Mouse (Mus musculus) hindbrain, embryonic 11.5 days (tissue): ENCODE results near the gene Ryr2. TPM values are rescaled to one million over a fixed set of nuclear protein-coding genes. Genes with fewer than 3 reads are reported as not detected.
"Not testable (repeated sequence)": the region's sequence is repeated elsewhere in the genome, so short reads cannot be mapped to it uniquely, and the experiment has no call there.

Source experiments
- ATAC-seq: fragments of 200-750 bp; cut with Nextera tagmentation; 2 replicates; pipeline ENCODE4 v1.8.0; 2017; ENCODE audit warnings: mild to moderate bottlenecking, moderate TSS enrichment, moderate library complexity; ENCODE audit not compliant: low FRiP score
- DNase-seq: peaks from one replicate; pipeline ENCODE4 v3.0.0-alpha.2; 2015; ENCODE audit warnings: low spot score
- H3K27ac ChIP-seq: fragments of 300-500 bp; sonication (generic); 2 replicates; pipeline ENCODE4 v1.5.1; 2014; ENCODE audit warnings: mild to moderate bottlenecking, low read depth, low read length
- H3K27me3 ChIP-seq: fragments of 300-500 bp; sonication (generic); 2 replicates; pipeline ENCODE4 v1.6.1; 2014; ENCODE audit warnings: mild to moderate bottlenecking, low read length, moderate library complexity, mixed read lengths; ENCODE audit not compliant: control insufficient read depth, insufficient read depth
- H3K36me3 ChIP-seq: fragments of 300-500 bp; sonication (generic); 2 replicates; pipeline ENCODE4 v1.6.1; 2014; ENCODE audit warnings: mild to moderate bottlenecking, low read length, moderate library complexity, mixed read lengths; ENCODE audit not compliant: control insufficient read depth, insufficient read depth
- H3K4me1 ChIP-seq: fragments of 300-500 bp; sonication (generic); replicated peaks from 2 replicates; pipeline ENCODE4 v1.6.1; 2014; ENCODE audit warnings: low read length, mixed read lengths; ENCODE audit not compliant: control insufficient read depth, insufficient read depth
- H3K4me2 ChIP-seq: fragments of 300-500 bp; sonication (generic); replicated peaks from 2 replicates; pipeline ENCODE4 v1.6.1; 2014; ENCODE audit warnings: mild to moderate bottlenecking, low read depth, low read length
- H3K4me3 ChIP-seq: fragments of 300-500 bp; sonication (generic); 2 replicates; pipeline ENCODE4 v1.5.1; 2014; ENCODE audit warnings: low read depth, low read length
- H3K9ac ChIP-seq: fragments of 300-500 bp; sonication (generic); 2 replicates; pipeline ENCODE4 v1.6.1; 2014; ENCODE audit warnings: low read depth, low read length
- H3K9me3 ChIP-seq: fragments of 300-500 bp; sonication (generic); 2 replicates; pipeline ENCODE4 v1.6.1; 2016; ENCODE audit warnings: low read length; ENCODE audit not compliant: control insufficient read depth
- WGBS: fragments of 180-500 bp; shearing (Covaris S2); extraction: QIAGEN DNeasy Blood & Tissue Kit; methylation state at CpG from one replicate; pipeline ENCODE4 v1.1.7; 2014; 5-methylcytosine and 5-hydroxymethylcytosine counted together
- polyA plus RNA-seq: library from polyadenylated mRNA; unstranded; fragments of >200 nt; fragmentation: Nextera tagmentation; extraction: Ambion mirVana; gene quantifications from 2 replicates; pipeline ENCODE4 v1.2.1, GENCODE M21; 2014

Ryr2 gene
- 0.39 and 1.5 TPM in 2 replicates for polyA plus RNA-seq

DNA sequence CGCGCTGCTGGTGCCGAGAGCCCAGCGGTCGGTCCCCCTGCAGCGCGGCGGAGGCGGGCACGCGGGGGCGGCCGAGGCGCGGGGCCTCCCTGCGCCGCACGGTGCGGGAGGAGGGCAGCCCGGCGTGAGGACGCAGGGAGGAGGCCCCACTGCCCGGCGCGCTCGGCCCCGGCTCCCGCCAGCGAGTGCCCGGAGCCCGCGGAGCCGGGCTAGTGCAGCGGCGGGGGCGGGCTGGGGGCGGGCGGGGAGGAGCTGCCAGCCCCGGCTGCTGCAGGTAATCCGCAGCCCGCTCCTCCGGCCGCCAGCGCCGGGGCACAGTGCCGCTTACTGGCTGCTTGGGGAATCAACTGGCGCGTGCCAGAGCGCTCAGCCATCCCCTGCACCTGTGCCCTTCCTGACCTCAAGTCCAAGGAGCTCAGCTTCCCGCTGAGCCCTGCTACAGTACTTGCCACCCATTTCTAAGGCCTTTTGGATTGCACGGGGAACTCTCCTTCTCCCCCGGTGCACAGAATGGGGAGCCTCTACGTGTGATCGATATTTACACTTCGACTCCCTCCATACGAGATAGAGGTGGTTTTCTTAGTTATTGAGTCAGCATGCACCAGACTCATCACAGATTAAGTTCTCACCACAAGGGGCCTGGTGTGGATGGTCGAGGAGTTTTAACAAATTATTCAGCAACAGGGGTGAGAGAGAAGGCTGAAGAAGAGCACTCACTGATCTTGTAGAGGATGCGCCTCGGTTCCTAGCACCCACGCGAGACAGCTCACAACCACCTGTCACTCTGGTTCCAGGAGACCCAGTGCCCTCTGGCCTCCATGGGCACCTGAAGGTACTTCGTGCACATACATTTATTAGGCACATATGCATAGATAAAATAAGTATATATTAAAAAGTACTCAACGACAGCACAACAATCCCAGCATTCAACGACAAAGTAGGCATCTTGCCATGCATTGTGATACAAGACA lies at the start of gene Ryr2:
TSS of gene Ryr2 (minus strand) at position 284 of the 971 bp plus-strand sequence.
- H3K4me2 ChIP-seq = peak within 1 kb of the TSS; percentile 75
- peak; percentile 86 for ATAC-seq
- H3K36me3 ChIP-seq = no peaks in the 10 kb centered on the region
- H3K4me1 ChIP-seq = no peaks in the 10 kb centered on the region
- H3K27ac ChIP-seq = no peak within 1 kb of the TSS
- no peaks in the 10 kb centered on the region for H3K9me3 ChIP-seq
- DNase-seq = peak; percentile 78
- 12% methylated on average over 34 of the region's 64 CpGs for WGBS
- H3K27me3 ChIP-seq = peaks cover 24% of the 10 kb centered on the region
- peak within 1 kb of the TSS; percentile 56 for H3K9ac ChIP-seq
- H3K4me3 ChIP-seq = peak within 1 kb of the TSS; percentile 46

DNA sequence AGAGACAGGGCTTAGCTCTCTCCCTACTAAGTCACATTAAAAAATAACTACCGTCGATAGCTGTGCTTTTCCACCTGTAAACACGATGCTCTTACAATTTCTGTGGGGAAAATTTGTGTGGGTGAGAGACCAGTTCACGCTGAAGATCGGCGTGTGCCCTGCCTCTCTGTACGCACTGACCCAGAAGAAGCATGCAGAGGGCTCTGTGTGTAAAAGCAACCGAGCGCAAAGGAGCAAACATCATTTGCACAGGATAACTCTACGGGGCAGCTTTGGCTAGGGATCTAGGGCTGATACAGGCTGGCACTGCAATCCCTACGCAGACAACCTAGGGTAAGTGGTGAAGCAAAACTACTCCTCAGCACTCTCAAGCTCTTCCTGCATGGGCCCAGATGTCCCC lies 47.2 kb upstream of the Ryr2 start:
- Histone ChIP-seq H3K9me3 (no peaks in the 10 kb centered on the region), H3K4me2 (no peak overlapping the region), H3K36me3 (no peaks in the 10 kb centered on the region), H3K4me3 (no peak overlapping the region), H3K4me1 (no peaks in the 10 kb centered on the region), H3K27ac (no peak overlapping the region), H3K9ac (no peak overlapping the region), H3K27me3 (no peaks in the 10 kb centered on the region)
- WGBS = 81% methylated on average over 11 of the region's 11 CpGs
- ATAC-seq (no peak), DNase-seq (no peak)

DNA sequence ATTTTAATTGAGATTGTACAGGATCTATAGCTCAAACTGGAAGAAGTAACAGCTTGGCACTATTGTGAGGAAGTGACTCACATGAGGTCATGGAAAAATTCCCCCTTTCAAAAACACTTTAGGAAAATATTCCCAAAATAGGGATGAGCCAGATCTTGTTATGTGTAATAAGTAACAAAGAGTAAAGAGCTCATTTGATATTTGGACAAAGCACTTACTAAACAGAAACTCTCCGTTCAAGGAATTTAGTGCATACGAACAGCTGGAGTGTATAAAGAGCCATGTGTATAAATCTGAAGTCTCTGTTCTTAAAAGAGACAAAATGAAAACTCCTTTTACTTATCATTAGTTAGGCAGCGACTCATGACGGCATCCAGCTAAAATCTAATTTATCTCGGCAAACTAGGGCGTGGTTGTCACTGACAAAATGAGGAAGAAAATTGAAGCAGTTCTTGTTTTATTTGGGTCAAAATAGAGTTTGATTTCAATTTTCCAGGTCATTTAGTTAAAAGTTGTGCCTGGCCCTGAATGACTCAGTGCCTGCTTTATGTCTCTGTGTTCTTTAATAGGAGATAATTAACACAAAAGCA lies 40.3 kb upstream of the Ryr2 start:
- no peaks in the 10 kb centered on the region for H3K9me3 ChIP-seq
- no peak overlapping the region for H3K27ac ChIP-seq
- WGBS = 79% methylated on average over 6 of the region's 6 CpGs
- H3K4me2 ChIP-seq = no peak overlapping the region
- no peaks in the 10 kb centered on the region for H3K36me3 ChIP-seq
- no peaks in the 10 kb centered on the region for H3K4me1 ChIP-seq
- DNase-seq (no peak), ATAC-seq (no peak)
- no peaks in the 10 kb centered on the region for H3K27me3 ChIP-seq
- no peak overlapping the region for H3K4me3 ChIP-seq
- H3K9ac ChIP-seq = no peak overlapping the region

DNA sequence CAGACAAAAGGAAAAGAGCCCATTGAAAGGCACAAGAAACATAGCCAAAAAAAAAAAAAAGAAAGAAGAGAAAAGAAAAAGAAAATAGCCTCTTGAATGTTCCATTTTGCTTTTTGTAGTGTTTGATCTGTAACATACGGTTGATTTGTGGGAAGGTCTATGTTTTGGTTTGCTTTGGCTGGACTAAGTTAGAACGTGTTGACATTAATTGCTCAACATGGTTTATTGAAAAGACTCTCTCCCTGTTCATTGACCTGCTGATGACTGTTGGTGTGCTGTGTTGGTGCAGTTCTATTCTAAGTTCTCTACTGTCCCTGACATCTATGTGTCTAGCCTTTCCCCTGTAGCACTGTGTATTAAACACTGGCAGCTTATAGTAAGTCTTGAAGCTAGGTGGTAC lies 39.7 kb upstream of the Ryr2 start:
- DNase-seq = no peak
- ATAC-seq = no peak
- 91% methylated on average over 2 of the region's 2 CpGs for WGBS
- Histone ChIP-seq H3K9ac (no peak overlapping the region), H3K9me3 (no peaks in the 10 kb centered on the region), H3K27ac (no peak overlapping the region), H3K27me3 (no peaks in the 10 kb centered on the region), H3K36me3 (no peaks in the 10 kb centered on the region), H3K4me2 (no peak overlapping the region), H3K4me3 (no peak overlapping the region), H3K4me1 (no peaks in the 10 kb centered on the region)

DNA sequence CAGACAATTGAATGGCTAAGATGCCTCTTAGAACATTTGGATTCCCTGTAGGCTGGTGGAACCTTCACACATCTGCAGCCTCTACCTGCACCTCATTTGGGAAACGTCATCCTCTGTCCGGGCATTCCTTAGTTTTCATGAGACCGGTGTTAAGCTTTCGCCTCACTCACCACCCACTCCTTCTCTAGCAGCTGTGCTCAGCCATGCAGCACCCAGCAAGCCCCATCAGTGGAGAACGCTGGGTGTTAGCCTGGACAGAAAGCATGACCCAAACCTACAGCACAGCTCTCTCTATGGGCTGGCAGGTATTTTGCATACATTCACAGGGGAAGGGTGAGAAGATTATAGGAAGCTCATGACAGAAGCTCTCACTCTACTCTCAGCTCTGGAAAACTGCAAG lies 36.6 kb upstream of the Ryr2 start:
- DNase-seq = no peak
- ATAC-seq = no peak
- WGBS = 94% methylated on average over 5 of the region's 5 CpGs

DNA sequence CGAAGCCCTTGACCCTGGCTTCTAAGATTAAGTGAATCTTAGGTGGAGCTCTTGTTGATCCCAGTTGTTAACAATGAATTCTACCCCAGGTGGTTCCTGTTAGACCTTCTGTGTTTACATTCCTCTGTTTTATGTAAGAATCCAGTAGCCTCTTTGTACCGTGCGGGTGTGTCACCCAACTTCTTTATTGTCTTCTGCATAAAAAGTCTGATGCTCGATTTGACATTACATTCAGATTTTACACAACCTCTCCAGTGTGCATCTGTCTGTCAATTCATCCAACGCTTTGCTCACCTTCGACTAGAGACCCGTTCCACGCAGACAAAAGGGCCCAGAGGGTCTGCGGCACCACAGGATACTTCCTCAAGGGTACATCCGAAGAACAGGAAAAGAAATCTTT lies 29.7 kb upstream of the Ryr2 start:
- H3K27ac ChIP-seq, H3K36me3 ChIP-seq, H3K4me1 ChIP-seq, H3K4me2 ChIP-seq, H3K4me3 ChIP-seq, ATAC-seq, DNase-seq, H3K27me3 ChIP-seq, H3K9ac ChIP-seq, H3K9me3 ChIP-seq: not testable (repeated sequence)
- 91% methylated on average over 10 of the region's 10 CpGs for WGBS

More for the DNA sequence above, 36.6 kb upstream of the Ryr2 start:
- H3K9ac ChIP-seq = no peak overlapping the region
- no peak overlapping the region for H3K4me2 ChIP-seq
- no peaks in the 10 kb centered on the region for H3K4me1 ChIP-seq
- H3K36me3 ChIP-seq = no peaks in the 10 kb centered on the region
- H3K4me3 ChIP-seq = no peak overlapping the region
- H3K27ac ChIP-seq = no peak overlapping the region
- H3K27me3 ChIP-seq = no peaks in the 10 kb centered on the region
- H3K9me3 ChIP-seq = no peaks in the 10 kb centered on the region

DNA sequence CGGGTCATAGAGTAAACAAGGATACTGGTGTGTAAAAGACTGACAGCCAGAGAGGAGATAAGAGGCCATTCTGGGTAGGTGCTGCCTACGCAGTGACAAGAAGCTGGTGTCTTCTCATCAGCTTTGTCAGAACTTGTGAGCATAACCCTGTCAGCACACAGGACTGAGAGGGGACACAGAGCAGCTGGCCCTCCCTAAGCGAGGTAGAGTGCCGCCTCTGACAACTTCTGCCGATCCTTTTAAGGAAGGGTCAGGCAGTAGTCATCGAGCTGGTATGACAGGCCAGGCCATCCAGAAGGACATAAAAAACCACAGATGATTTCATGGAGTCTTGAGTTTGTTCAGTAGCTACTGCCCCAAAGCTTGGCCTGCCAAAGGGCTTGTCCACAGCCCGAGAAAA lies 26.8 kb upstream of the Ryr2 start:
- ATAC-seq (no peak), DNase-seq (no peak)
- Histone ChIP-seq H3K27ac (no peak overlapping the region), H3K9me3 (no peaks in the 10 kb centered on the region), H3K4me3 (no peak overlapping the region), H3K4me2 (no peak overlapping the region), H3K36me3 (no peaks in the 10 kb centered on the region), H3K4me1 (no peaks in the 10 kb centered on the region), H3K27me3 (no peaks in the 10 kb centered on the region), H3K9ac (no peak overlapping the region)
- WGBS = 84% methylated on average over 7 of the region's 7 CpGs

DNA sequence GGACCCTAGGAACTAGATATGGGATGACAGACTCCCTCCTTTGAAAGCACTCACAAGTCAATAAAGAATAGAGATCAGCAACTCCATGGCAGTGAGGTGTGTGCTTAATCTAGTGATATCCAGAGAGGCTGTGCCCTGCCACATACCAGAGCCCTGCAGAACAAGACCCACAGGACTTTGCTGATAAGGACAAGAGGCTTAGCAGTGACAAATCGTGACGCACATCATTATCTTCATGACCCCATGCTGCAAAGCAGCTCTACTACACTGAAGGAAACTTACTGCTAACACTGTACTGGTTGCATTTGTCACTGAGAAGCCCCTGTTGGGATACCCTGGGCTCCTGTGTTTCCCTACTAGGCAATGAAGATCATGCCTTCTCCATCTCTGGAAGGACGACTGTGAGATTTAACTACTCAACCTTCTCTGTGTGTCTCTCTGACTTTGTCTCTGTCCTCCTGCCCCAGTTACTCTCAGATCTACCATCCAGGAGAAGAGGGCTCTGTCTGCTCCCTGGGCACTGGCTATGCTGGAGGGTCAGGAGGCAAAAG lies 25.5 kb upstream of the Ryr2 start:
- Histone ChIP-seq H3K27ac (no peak overlapping the region), H3K9ac (no peak overlapping the region), H3K4me3 (no peak overlapping the region), H3K36me3 (no peaks in the 10 kb centered on the region), H3K27me3 (no peaks in the 10 kb centered on the region), H3K4me1 (no peaks in the 10 kb centered on the region), H3K9me3 (no peaks in the 10 kb centered on the region), H3K4me2 (no peak overlapping the region)
- no peak for DNase-seq
- WGBS = 87% methylated on average over 3 of the region's 3 CpGs
- ATAC-seq = no peak
